Mouse (Mus musculus) hindbrain, embryonic 15.5 days (tissue): Measurements from ENCODE around the gene St8sia1. TPM values are rescaled to one million over a fixed set of nuclear protein-coding genes. Genes with fewer than 3 reads are reported as not detected.

Experiments used
- ATAC-seq: fragments of 200-750 bp; cut with Nextera tagmentation; 2 replicates; pipeline ENCODE4 v1.8.0; 2017; ENCODE audit warnings: low read depth, moderate number of reproducible peaks, moderate TSS enrichment; ENCODE audit not compliant: low FRiP score
- H3K27ac ChIP-seq: fragments of 300-500 bp; sonication (generic); replicated peaks from 2 replicates; pipeline ENCODE4 v1.5.1; 2015; ENCODE audit warnings: mild to moderate bottlenecking, inconsistent platforms
- H3K27me3 ChIP-seq: fragments of 300-500 bp; sonication (generic); 2 replicates; pipeline ENCODE4 v1.6.1; 2015; ENCODE audit warnings: control low read depth, inconsistent platforms
- H3K36me3 ChIP-seq: fragments of 300-500 bp; sonication (generic); 2 replicates; pipeline ENCODE4 v1.6.1; 2015; ENCODE audit warnings: control low read depth, inconsistent platforms
- H3K4me1 ChIP-seq: fragments of 300-500 bp; sonication (generic); replicated peaks from 2 replicates; pipeline ENCODE4 v1.6.1; 2015; ENCODE audit warnings: control low read depth, inconsistent platforms
- H3K4me2 ChIP-seq: fragments of 300-500 bp; sonication (generic); 2 replicates; pipeline ENCODE4 v1.6.1; 2015; ENCODE audit warnings: moderate library complexity, mild to moderate bottlenecking, inconsistent platforms
- H3K4me3 ChIP-seq: fragments of 300-500 bp; sonication (generic); 2 replicates; pipeline ENCODE4 v1.5.1; 2015; ENCODE audit warnings: mild to moderate bottlenecking, inconsistent platforms
- H3K9ac ChIP-seq: fragments of 300-500 bp; sonication (generic); 2 replicates; pipeline ENCODE4 v1.6.1; 2015; ENCODE audit warnings: inconsistent platforms
- H3K9me3 ChIP-seq: fragments of 300-500 bp; sonication (generic); 2 replicates; pipeline ENCODE4 v1.6.1; 2016; ENCODE audit warnings: control low read depth, inconsistent platforms
- WGBS: fragments of 180-500 bp; shearing (Covaris S2); methylation state at CpG from one replicate; pipeline ENCODE4 v1.1.7; 2015; 5-methylcytosine and 5-hydroxymethylcytosine counted together
- polyA plus RNA-seq: library from polyadenylated mRNA; unstranded; fragments of >200 nt; fragmentation: Nextera tagmentation; extraction: Ambion mirVana; gene quantifications from 2 replicates; pipeline ENCODE4 v1.2.1, GENCODE M21; 2015

The St8sia1 gene
- polyA plus RNA-seq, 1 experiment from 2014 or later, result 7.0 TPM

DNA sequence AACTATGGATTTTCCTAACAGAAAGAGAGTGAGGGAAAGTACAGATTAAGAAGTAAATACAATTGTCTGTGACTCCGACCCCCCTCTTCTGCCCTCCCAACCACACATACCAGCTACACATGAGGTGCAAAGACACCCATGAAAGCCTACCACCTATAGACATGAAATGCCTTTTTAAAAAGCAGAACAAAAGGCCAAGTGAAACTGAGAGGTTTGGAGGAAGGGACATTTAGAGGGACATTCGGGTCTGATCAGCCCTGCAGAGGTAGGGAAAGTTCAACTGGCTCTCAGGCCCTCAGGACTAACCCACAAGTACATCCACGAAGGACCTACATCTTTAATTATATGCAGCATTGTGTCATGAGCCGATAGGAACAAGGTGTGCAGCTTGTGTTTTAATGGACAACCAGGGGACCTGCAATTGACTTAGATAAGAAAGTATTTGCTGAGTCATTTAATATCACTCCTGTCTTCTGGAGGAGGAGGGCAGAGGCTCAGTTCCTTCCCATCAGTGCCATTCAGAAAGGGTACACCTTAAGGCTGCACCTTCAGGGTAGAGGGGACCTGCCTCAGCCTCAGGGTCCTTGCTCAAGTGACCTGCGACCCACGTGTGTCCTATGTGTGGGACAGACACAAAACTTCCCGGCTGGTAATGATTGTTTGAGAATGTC, 164.4 kb downstream of the St8sia1 start:
- Histone ChIP-seq H3K9me3 (no peaks in the 10 kb centered on the region), H3K4me1 (no peaks in the 10 kb centered on the region), H3K36me3 (no peaks in the 10 kb centered on the region), H3K4me3 (no peak overlapping the region), H3K27me3 (no peaks in the 10 kb centered on the region), H3K27ac (no peak overlapping the region), H3K4me2 (no peak overlapping the region), H3K9ac (no peak overlapping the region)
- ATAC-seq, result no peak
- WGBS, result 80% methylated on average over 7 of the region's 7 CpGs

DNA sequence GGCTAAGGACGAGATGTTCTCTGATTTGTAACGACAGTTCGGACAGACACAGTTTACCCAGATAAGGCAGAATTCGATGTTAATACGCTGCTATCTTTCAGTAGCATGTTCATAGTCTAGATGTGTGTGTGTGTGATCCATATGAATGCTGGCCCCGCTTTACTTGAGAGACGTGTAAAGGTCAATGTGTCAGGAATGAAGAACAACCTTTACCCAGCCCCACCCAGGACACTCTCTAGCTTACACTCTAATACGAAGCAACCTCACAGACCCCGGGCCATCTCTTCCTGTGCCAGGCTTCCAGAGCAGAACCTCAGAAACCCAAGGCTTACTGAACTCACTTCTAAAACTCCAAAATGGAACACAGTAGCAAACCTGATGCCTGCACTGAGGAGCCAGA, 165.4 kb downstream of the St8sia1 start:
- H3K27me3 ChIP-seq, result no peaks in the 10 kb centered on the region
- no peak overlapping the region for H3K9ac ChIP-seq
- WGBS, result 69% methylated on average over 9 of the region's 9 CpGs

GRCm38 (mm10) chr6:142797996-142798395, 166.3 kb downstream of the St8sia1 start:
- Histone ChIP-seq H3K4me3 (no peak overlapping the region), H3K4me2 (no peak overlapping the region), H3K27ac (no peak overlapping the region), H3K27me3 (no peaks in the 10 kb centered on the region), H3K9ac (no peak overlapping the region), H3K36me3 (no peaks in the 10 kb centered on the region), H3K9me3 (no peaks in the 10 kb centered on the region), H3K4me1 (peaks cover 9% of the 10 kb centered on the region)
- no peak for ATAC-seq
- WGBS, result 78% methylated on average over 1 of the region's 1 CpGs

More for the DNA sequence above, 165.4 kb downstream of the St8sia1 start:
- Histone ChIP-seq H3K9me3 (no peaks in the 10 kb centered on the region), H3K4me3 (no peak overlapping the region), H3K4me2 (no peak overlapping the region), H3K27ac (no peak overlapping the region), H3K4me1 (peaks cover under 1% of the 10 kb centered on the region), H3K36me3 (no peaks in the 10 kb centered on the region)
- no peak for ATAC-seq

- Histone ChIP-seq H3K4me1 (peaks cover 17% of the 10 kb centered on the region), H3K9me3 (no peaks in the 10 kb centered on the region), H3K4me2 (no peak overlapping the region), H3K4me3 (no peak overlapping the region), H3K27ac (no peak overlapping the region), H3K36me3 (no peaks in the 10 kb centered on the region), H3K9ac (no peak overlapping the region), H3K27me3 (no peaks in the 10 kb centered on the region)
- 83% methylated on average over 15 of the region's 15 CpGs for WGBS
- no peak for ATAC-seq
Observed at GRCm38 (mm10) chr6:142795655-142796441, 168.4 kb downstream of the St8sia1 start.

- Histone ChIP-seq H3K4me1 (peaks cover 17% of the 10 kb centered on the region), H3K27ac (no peak overlapping the region), H3K27me3 (no peaks in the 10 kb centered on the region), H3K4me3 (no peak overlapping the region), H3K9ac (no peak overlapping the region), H3K4me2 (no peak overlapping the region), H3K36me3 (no peaks in the 10 kb centered on the region), H3K9me3 (no peaks in the 10 kb centered on the region)
- 93% methylated on average over 9 of the region's 9 CpGs for WGBS
- no peak for ATAC-seq
Observed at GRCm38 (mm10) chr6:142795087-142795486, 169.2 kb downstream of the St8sia1 start.

DNA sequence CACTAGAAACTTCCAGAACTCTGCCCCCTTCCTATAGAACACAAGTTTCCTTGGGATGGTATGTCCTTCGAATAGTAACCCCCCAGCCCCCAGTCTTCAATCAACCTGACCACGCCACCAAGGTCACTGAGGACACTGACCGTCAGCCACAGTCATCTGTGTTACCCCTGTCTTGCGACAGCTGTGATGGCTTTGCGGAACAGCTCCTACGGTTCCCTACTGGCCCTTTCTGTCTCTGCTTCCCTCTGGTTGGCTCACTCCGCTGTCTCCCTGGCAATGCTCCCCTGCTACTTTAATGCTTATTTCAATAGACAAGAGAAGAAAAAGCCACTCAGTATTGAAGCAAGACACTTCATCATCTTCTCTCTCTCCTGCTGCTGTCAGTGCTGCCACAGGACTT, 170.8 kb downstream of the St8sia1 start:
- 8% methylated on average over 7 of the region's 7 CpGs for WGBS
- Histone ChIP-seq H3K27ac (no peak overlapping the region; the same call in 1 of the 2 replicates), H3K4me3 (no peak overlapping the region), H3K36me3 (no peaks in the 10 kb centered on the region), H3K9ac (no peak overlapping the region), H3K4me1 (peaks cover 18% of the 10 kb centered on the region), H3K9me3 (no peaks in the 10 kb centered on the region), H3K27me3 (no peaks in the 10 kb centered on the region), H3K4me2 (peak overlapping the region; percentile 22; the same call in 1 of the 2 replicates)
- peak; percentile 46; the same call in 1 of the 2 replicates for ATAC-seq

DNA sequence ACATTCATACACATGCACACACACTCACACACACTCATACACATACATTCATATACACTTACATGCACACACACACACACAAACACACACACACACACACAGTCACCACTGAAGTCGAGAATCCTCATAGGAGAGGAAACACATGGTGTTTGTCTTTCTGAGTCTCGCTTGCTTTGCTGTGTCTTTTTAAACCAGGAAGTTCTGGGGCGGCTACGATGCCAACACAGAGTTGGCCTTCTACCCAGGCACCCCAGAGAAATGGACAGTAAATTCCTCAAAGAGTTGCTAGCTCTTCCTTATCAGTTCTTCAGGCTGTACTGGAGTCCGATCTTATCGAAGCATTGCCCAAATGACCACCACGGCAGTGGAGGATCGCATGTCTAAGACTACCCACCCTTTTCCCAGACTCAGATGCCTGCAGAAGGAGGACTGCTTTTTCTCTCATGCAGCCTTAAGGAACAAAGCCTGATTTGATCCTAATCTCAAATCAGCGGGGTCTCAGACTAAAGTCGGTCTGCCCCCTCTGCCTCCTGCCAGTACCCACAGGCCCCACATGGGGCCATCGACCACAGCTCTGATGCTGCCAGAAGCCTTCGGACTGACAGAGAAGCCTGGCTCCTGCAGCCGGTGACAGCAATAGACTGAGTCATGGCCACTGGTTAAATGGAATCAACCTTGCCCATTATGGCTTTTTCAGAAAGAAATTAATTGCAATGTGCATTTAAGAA, 171.8 kb downstream of the St8sia1 start:
- peaks cover 23% of the 10 kb centered on the region for H3K4me1 ChIP-seq
- no peak overlapping the region for H3K27ac ChIP-seq
- H3K4me2 ChIP-seq, result no peak overlapping the region
- H3K9me3 ChIP-seq, result no peaks in the 10 kb centered on the region
- 47% methylated on average over 13 of the region's 13 CpGs for WGBS
- H3K27me3 ChIP-seq, result no peaks in the 10 kb centered on the region
- no peak overlapping the region for H3K4me3 ChIP-seq
- H3K36me3 ChIP-seq, result no peaks in the 10 kb centered on the region
- H3K9ac ChIP-seq, result no peak overlapping the region
- no peak; the same call in 1 of the 2 replicates for ATAC-seq

- Histone ChIP-seq H3K4me1 (peaks cover 23% of the 10 kb centered on the region), H3K4me2 (no peak overlapping the region), H3K9me3 (no peaks in the 10 kb centered on the region), H3K4me3 (no peak overlapping the region), H3K27me3 (no peaks in the 10 kb centered on the region), H3K36me3 (no peaks in the 10 kb centered on the region), H3K27ac (no peak overlapping the region), H3K9ac (no peak overlapping the region)
- no peak for ATAC-seq
- 81% methylated on average over 10 of the region's 10 CpGs for WGBS
Observed at GRCm38 (mm10) chr6:142789736-142790135, 174.5 kb downstream of the St8sia1 start.

- WGBS, result 48% methylated on average over 17 of the region's 18 CpGs
- H3K36me3 ChIP-seq, result no peaks in the 10 kb centered on the region
- no peaks in the 10 kb centered on the region for H3K9me3 ChIP-seq
- H3K4me3 ChIP-seq, result no peak overlapping the region
- H3K9ac ChIP-seq, result no peak overlapping the region
- peak; percentile 32; the same call in 1 of the 2 replicates for ATAC-seq
- H3K4me1 ChIP-seq, result peaks cover 17% of the 10 kb centered on the region
- H3K27ac ChIP-seq, result no peak overlapping the region
- no peaks in the 10 kb centered on the region for H3K27me3 ChIP-seq
- no peak overlapping the region for H3K4me2 ChIP-seq
Observed at GRCm38 (mm10) chr6:142788042-142788987, 175.9 kb downstream of the St8sia1 start.

DNA sequence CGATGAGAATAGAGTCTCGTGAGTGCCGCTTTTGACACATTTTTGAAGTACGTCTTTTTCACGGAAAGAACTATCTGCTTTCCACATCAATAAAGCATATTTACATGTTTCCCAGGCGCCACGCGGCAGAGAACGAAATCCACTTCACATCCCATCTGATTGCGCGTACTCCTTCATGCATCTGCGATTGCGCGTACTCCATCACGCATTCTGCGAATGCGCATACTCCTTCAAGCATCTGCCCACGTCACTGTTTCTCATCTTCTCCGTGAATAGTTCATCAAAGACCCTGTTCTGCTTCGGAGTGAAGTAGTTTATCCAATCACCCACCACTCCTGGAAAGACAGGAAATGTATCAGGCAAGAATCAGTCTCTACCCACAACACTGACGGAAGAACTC, 178.1 kb downstream of the St8sia1 start:
- WGBS, result 86% methylated on average over 21 of the region's 21 CpGs
- Histone ChIP-seq H3K4me3 (no peak overlapping the region), H3K9ac (no peak overlapping the region), H3K4me2 (no peak overlapping the region), H3K27me3 (no peaks in the 10 kb centered on the region), H3K9me3 (no peaks in the 10 kb centered on the region), H3K4me1 (peaks cover 13% of the 10 kb centered on the region; the same call in 1 of the 2 replicates), H3K36me3 (no peaks in the 10 kb centered on the region), H3K27ac (no peak overlapping the region)
- no peak for ATAC-seq

- ATAC-seq, result no peak
- Histone ChIP-seq H3K4me2 (no peak overlapping the region), H3K36me3 (no peaks in the 10 kb centered on the region), H3K27ac (no peak overlapping the region), H3K4me3 (no peak overlapping the region), H3K9ac (no peak overlapping the region), H3K9me3 (no peaks in the 10 kb centered on the region), H3K4me1 (peaks cover 15% of the 10 kb centered on the region; the same call in 1 of the 2 replicates), H3K27me3 (no peaks in the 10 kb centered on the region)
- WGBS, result 38% methylated on average over 4 of the region's 4 CpGs
Observed at GRCm38 (mm10) chr6:142785343-142785742, 178.9 kb downstream of the St8sia1 start.
